17 mouse cellular contexts compared by ENCODE assay signal in the genomic region with DNA sequence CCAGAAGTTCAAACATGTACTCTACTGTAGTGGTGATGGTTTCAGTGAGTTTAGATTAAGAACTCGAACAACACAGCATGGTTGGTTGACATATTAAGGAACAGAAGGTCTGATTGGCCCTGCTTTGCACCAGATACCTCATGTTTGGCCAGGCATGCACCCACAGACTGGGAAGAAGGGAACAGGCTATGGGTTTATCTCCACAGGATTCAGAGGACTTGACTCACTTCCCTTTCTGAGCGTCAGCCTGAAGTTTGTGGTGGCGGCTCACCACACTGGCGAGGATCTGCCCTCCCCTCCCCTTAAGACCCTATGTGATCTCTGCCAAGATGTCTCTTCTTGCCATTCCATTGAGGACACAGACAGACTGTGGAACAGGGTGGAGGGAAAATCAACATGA.
DNase-seq lines count a peak whose midpoint lies in the region; ATAC-seq lines count a peak whose summit lies in the region.
"Had no signal": no experiment of that assay in that cellular context is flagged by ENCODE, and none has a peak within 500 bp of the region (broad histone marks: within the 10 kb centered on the region; RNA-seq: fewer than 3 reads in every experiment).

No protein-coding gene starts in this region.

- ATAC-seq in granulocyte monocyte progenitor cell, adult 5-6 weeks (replicated peaks; ENCODE audit: poor library complexity, severe bottlenecking) = peak; percentile 97
- 0 out of 2 replicates have a peak, but pooled peaks have one; percentile 41 for ATAC-seq in megakaryocyte-erythroid progenitor cell, adult 5-6 weeks (replicated peaks; ENCODE audit: low FRiP score, low TSS enrichment, poor library complexity, severe bottlenecking)
- no peak for ATAC-seq in frontal cortex, adult (ENCODE audit: low TSS enrichment)
- ATAC-seq: forebrain, embryonic 14.5 days; intestine, embryonic 15.5 days had no signal

- peak; percentile 61 for DNase-seq in 3134 (ENCODE audit: extremely low read depth, insufficient read length, low spot score)
- peak; percentile 57 for DNase-seq in Muller cell, postnatal 12 days (ENCODE audit: inconsistent ontology term)
- no peak for DNase-seq in urinary bladder, postnatal 10 days (ENCODE audit: low spot score)
- no peak for DNase-seq in heart, postnatal 10 days
- DNase-seq: adrenal gland, adult 2 months; adrenal gland, postnatal 25 days; cerebellum, adult 2 months; cerebellum, postnatal 10 days; embryo, embryonic 11 days; gastrocnemius, postnatal 36 days; heart, adult 18-20 months; heart, postnatal 14 days had no signal

- intact Hi-C loops in heart, postnatal 10 days (cut with DNase I) = no loop called here

Comparison
In these comparisons a context has a peak if more than half of its experiments do, and no peak if none do; other contexts are left out.
1. DNase-seq: peak in 3134 (single experiment) and Muller cell, postnatal 12 days (single experiment); none in urinary bladder, postnatal 10 days (single experiment) and heart, postnatal 10 days (0 of 2).